Mouse (Mus musculus) heart, postnatal 0 days (tissue): Measurements from ENCODE around the gene Rtl10.

ENCODE experiments used
- CTCF ChIP-seq: IDR thresholded peaks from 2 replicates; pipeline ENCODE4 v1.5.1; 2016; ENCODE audit warnings: antibody characterized with exemption, control low read depth, low read depth
- EP300 ChIP-seq: IDR thresholded peaks from 2 replicates; pipeline ENCODE4 v1.6.1; 2016; ENCODE audit warnings: antibody characterized with exemption, low read depth

GRCm38 (mm10) chr16:18449005-18449404 lies 49.7 kb upstream of the Rtl10 start:
- TF ChIP-seq CTCF (no peak), EP300 (no peak)
